Mouse (Mus musculus): ENCODE results near the gene Chm. TPM values are rescaled to one million over a fixed set of nuclear protein-coding genes. Genes with fewer than 3 reads are reported as not detected.
A peak's percentile ranks its signal among the peaks of the same experiment; 100 is the strongest.
"Not testable (repeated sequence)": the region's sequence is repeated elsewhere in the genome, so short reads cannot be mapped to it uniquely, and the experiment has no call there.

Gene Chm
- total RNA-seq (2021), result 10 to 100 TPM; 14.2 to 17.9 TPM
- long read RNA-seq, experiment 1, full-length matches to known transcripts, result 9 of 14 reads
- long read RNA-seq, experiment 1, partial matches to known transcripts, result 2 of 14 reads
- long read RNA-seq, experiment 1, other reads (novel, unspliced or antisense), result 3 of 14 reads
- long read RNA-seq, experiment 2, full-length matches to known transcripts, result 10 of 16 reads
- long read RNA-seq, experiment 2, partial matches to known transcripts, result 2 of 16 reads
- long read RNA-seq, experiment 2, other reads (novel, unspliced or antisense), result 4 of 16 reads

GRCm38 (mm10) chrX:113185230-113185985 is at the start of gene Chm:
Gene Chm (minus strand): TSS chrX:113185517.
- DNase-seq (ENCODE audit: low spot score), result peak; percentile 51

DNA sequence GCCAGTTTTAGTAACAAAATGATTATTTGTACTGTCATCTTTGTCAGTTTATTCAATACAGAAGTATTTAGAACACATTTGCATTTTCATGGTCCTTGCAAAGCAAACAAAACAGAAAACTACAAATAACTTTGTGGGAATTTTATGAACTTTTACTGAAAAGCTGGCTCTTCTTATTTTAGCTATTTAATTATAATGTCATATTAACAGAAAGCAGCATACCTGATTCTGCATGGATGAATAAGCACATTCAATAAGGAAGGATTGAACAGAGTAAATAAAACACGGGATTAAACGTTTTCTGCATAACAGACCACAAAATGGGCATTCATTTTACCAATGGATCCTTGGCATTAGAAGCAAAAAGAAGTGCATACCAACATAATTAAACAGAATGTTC is 8.6 kb upstream of the Chm start:
- DNase-seq (ENCODE audit: low spot score), result no peak

GRCm38 (mm10) chrX:113184569-113185229 is 618 bp downstream of the Chm start:
- no peak for DNase-seq (ENCODE audit: low spot score)

GRCm38 (mm10) chrX:113180856-113181255 is 4.5 kb downstream of the Chm start:
- DNase-seq (ENCODE audit: low spot score), result not testable (repeated sequence)

DNA sequence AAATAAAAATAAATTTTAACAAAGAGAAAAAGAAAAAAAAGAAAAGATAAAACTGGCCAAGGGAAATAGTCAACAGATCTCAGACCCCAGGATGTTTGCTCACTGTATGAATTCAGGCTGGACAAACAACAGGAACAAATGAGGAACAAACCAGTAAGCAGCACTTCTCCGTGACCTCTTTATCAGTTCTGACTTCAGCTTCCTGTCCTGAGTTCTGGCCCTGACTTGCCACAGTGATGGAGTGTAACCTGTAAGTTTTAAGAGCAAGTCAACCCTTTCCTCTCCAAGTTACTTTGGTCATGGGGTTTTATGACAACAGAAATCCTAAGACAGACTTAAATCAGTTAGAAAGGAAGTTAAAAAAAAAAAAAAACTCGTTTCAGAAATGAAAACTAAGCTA is 12.6 kb downstream of the Chm start:
- no peak for DNase-seq (ENCODE audit: low spot score)

GRCm38 (mm10) chrX:113172271-113172670 is 13.0 kb downstream of the Chm start:
- DNase-seq (ENCODE audit: low spot score), result no peak

- no peak for DNase-seq (ENCODE audit: low spot score)
Observed at GRCm38 (mm10) chrX:113160268-113160860, 25.0 kb downstream of the Chm start.

DNA sequence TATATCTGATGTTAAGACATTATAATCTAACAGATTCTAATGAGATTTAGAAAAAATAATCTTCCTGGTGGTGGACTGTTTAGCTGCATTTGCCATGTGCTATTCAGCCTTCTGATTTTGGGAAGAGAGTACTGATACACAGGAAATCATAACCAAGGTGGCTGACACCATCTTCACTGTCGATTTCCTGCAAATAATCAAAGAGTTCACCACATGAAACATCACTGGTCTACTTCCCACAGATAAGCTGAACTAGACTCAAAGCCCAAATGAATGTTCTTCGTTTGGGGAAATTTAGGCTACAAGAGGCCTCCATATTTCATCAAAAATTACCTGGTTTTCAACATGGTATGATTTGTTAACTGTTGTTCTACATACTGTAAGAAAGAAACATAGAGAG is 101.1 kb downstream of the Chm start:
- DNase-seq (ENCODE audit: low spot score), result no peak

DNA sequence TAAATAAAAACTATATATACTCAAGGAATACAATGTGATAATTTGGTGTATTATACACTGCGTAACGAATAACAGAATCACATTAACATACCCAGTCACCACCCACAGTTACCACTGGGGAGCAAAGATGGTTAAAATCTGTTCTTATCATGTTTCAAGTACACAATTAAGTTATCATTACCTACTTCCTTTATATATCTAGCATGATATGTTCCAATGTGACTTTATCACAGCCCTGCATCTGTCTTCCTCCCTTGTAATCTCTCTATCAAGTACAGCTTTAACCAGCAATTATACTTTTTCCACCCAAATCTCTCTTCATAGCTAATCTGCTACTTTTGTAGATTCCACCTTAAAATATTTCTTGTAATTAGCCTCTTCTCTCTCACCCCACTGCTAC is 109.3 kb downstream of the Chm start:
- DNase-seq (ENCODE audit: low spot score), result no peak

- no peak for DNase-seq (ENCODE audit: low spot score)
Observed at GRCm38 (mm10) chrX:113074823-113075222, 110.5 kb downstream of the Chm start.

DNA sequence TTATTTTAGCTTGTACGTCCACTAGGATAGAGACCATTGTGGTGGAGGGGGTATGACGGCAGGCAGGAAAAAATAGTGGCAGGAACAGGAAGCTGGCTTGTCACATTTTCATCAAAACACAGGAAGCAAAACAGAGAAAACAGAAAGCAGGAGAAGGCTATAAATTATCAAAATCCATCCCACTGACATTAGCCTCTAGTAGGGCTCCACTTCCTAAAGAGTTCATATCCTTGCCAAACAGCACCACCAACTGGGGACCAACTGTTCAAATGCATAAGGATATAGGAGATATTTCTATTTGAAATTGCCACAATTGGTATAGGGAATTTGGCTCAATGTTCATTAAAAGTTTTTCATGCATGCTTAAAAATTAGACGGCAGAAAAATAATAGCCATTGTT is 181.7 kb downstream of the Chm start:
- no peak for DNase-seq (ENCODE audit: low spot score)

GRCm38 (mm10) chrX:113002192-113002591 is 183.1 kb downstream of the Chm start:
- no peak for DNase-seq (ENCODE audit: low spot score)

Small RNAs within 50 kb of the gene (microRNA-seq; reads per million reads assigned to microRNA genes)
- gene Mir361, result 3,218 reads per million, percentile 89 among the genes with 10 or more reads in this experiment

Other genes starting within 250 kb of the Chm start
- 1 to 10 TPM; 1.3 to 3.0 TPM for gene Dach2, start 112.0 kb upstream of the Chm start, total RNA-seq (2021)